Mouse (Mus musculus) monocyte, adult 2 months (primary cell): ENCODE data around the gene Med27.

ENCODE experiments used
- DNase-seq, 2 experiments: peaks; one replicate each; pipeline ENCODE4 v3.0.0; 2022; ENCODE audit warnings: low spot score in 2 of 2, low read depth in 1 of 2

Gene Med27

DNA sequence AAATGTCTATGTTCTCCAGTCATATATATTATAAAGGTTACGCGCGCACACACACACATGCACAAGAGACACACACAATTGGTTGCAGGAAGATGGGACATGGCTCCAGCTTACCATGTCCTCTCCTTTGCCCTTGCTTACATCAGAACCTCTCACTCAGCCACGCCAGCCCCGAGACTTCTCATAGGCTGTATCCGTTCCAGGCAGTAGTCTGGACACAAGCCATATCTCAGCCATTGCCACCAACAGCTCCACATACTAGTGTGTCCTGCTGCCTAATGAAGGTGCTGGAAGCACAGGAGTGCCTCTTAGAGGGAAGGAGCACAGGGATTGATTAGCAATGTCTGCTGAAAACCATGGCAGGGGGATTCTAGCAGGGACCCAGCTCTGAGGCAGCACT is 211.9 kb downstream of the Med27 start:
- DNase-seq = no peak

GRCm38 (mm10) chr2:29559955-29560354 is 213.3 kb downstream of the Med27 start:
- DNase-seq = no peak

DNA sequence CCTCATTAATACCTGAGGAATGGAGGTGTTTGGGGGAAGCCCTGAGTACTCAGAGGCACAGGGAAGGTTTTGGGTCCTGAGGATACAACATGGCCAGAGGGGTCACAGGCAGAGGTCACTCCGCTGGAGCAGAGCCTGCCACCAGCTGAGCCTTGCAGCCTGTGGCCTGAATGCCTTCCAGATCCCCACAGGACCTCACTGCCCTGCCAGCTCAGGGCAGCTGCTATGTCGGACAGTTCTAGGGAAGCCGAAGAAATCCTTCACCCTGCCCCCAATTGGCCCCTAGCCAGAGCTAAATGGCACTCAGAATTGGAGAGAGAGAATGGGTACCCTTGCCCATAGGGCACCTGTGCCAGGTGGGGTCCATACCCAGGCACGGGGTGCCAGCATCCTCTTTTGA is 214.8 kb downstream of the Med27 start:
- DNase-seq = no peak

- DNase-seq = no peak
These were observed 217.4 kb downstream of the Med27 start for GRCm38 (mm10) chr2:29563986-29564385.

DNA sequence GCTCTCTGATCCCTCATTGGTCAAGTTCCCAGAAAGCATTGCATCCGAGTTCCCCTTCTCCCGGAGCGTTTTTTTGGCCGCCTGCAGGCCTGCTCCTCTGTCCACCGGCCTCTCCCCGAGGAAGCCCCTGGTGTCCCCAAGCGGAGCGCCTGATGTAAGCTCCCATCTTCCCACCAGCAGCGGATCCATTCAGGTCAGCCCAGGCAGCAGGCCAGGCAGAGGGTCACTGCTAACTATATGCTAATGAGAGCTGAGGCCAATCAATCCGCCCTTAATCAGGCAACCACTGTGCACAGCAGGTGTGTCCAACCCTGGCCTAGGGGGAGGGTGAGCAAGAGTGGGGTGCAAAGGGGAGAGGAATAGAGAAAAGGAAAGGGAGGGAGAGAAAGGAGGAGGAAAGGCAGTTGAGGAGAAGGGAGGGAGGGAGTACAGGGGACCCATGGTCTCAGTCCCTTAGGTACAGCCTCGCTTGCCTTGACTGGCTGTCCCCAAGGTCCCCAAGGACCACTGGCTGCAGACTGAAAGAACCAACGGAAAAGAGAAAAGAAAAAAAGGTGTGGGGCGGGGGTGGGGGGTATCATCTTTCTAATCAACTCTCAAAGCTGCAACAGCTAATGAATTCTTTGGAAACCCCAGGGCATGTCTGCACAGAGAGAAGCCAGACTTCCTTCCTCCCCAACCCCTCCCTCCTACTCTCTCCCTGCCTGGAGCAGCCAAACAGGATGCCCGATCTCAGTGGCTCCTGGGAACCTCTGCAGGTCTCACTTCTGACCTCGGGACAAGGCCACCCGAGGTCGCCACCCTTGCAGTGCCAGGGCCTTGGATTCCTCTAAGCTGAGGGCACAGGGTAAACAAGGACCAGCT is 219.2 kb downstream of the Med27 start:
- no peak for DNase-seq

DNA sequence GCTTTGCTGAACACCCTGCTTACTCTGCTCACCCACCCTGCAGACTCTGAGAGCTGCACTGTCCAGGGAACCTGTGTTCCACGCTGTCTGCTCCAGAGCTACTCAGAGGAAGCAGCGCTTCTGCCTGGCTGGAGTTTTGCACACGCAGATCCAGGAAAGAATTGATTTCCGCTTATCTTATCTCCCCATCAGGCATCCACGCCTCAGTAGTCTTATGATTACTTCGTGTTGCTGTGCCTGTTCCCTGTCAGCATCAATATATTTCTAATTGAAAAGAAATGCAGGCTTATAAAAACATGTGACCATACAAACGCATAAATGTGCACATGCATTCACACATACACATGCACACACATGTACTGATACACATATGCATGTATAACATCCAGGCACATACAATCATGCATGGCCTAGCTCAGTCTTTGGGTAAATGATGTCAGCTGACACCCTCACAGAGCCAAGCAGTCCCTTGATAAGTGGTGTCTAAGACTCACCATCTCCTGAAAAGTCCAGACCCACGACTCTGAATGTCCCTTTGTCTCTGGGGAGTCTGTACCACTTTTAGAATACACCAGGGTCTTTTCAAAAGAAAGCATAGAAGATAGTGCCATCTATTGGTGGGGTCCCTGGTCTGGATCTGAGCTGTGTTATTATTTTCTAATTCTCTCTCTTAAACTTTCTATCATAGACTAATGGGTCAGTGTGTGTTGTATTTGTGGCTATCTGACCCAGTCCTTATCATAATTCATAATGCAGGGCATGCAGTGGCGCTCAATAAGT is 225.5 kb downstream of the Med27 start:
- no peak for DNase-seq

GRCm38 (mm10) chr2:29572811-29573427 is 226.3 kb downstream of the Med27 start:
- no peak for DNase-seq

GRCm38 (mm10) chr2:29573591-29573990 is 227.0 kb downstream of the Med27 start:
- DNase-seq = no peak

- DNase-seq = no peak
These were observed 227.6 kb downstream of the Med27 start for GRCm38 (mm10) chr2:29574187-29574586.
